ENCODE assay signal across 12 mouse cellular contexts in the genomic region with DNA sequence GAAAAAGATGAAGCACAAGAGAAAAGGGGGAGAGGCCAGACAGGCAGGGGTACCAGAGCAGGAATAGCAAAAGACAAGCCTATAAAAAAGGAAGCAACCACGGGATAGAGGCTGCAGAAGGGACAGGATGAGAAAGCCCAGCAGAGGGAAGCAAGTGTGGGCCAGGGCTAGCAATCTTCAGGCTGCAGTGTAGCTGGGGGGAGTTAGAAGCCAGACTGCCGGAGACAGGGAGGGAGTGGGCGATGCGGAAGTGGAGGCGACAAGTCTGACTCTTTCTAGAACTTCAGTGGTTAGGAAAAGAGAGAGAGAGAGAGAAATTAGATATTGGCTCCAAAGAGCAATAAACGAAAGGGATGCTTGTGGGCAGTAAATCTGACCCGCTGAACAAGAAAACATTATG.
DNase-seq lines count a peak whose midpoint lies in the region; ATAC-seq and TF ChIP-seq lines count a peak whose summit lies in the region.
"Had no signal": no experiment of that assay in that cellular context is flagged by ENCODE, and none has a peak within 500 bp of the region (broad histone marks: within the 10 kb centered on the region; RNA-seq: fewer than 3 reads in every experiment).

No protein-coding gene starts in this region.

- peak overlapping the region; percentile 60; the same call in 1 of the 2 replicates for H3K27ac ChIP-seq in layer of hippocampus, adult 2 months
- H3K27ac ChIP-seq: limb, embryonic 15.5 days had no signal

- peak; percentile 55 for DNase-seq in kidney, postnatal 10 days
- no peak for DNase-seq in kidney, adult 9 months
- DNase-seq in thymus, postnatal 36 days: peak; percentile 10 to 36
- DNase-seq in thymus, adult 18-20 months: no peak
- peak; percentile 33 to 42 for DNase-seq in layer of hippocampus, adult 2 months (ENCODE audit: low spot score in 2 of 2)
- DNase-seq in right cerebral cortex, postnatal 36 days (ENCODE audit: low spot score in 2 of 2): peak; percentile 29 to 56
- DNase-seq in heart, adult 18-20 months: no peak
- DNase-seq: cerebellum, adult 8-10 months had no signal

- TF ChIP-seq CTCF in layer of hippocampus, adult 2 months (conservative IDR thresholded peaks at IDR 0.05): peak; percentile 17; the same call in 1 of the 2 replicates

- no peak overlapping the region for H3K4me3 ChIP-seq in layer of hippocampus, adult 2 months
- H3K4me3 ChIP-seq: erythroblast, embryonic 14.5 days; limb, embryonic 15.5 days had no signal

- no peak for ATAC-seq in erythroblast, adult 5-6 weeks (replicated peaks; ENCODE audit: low FRiP score, poor library complexity, severe bottlenecking)
- ATAC-seq: intestine, embryonic 16.5 days had no signal

Comparison
In these comparisons a context has a peak if more than half of its experiments do, and no peak if none do; other contexts are left out.
1. DNase-seq: peak in kidney, postnatal 10 days (single experiment), thymus, postnatal 36 days (2 of 2), layer of hippocampus, adult 2 months (2 of 2) and right cerebral cortex, postnatal 36 days (2 of 2); none in kidney, adult 9 months (single experiment), thymus, adult 18-20 months (0 of 2) and heart, adult 18-20 months (0 of 2).